Mouse (Mus musculus) kidney, postnatal 10 days (tissue): ENCODE data around the gene Prkar1a.

ENCODE experiments used
- DNase-seq: peaks from one replicate; pipeline ENCODE4 v3.0.0; 2021; ENCODE audit warnings: mixed read lengths

Gene Prkar1a

GRCm38 (mm10) chr11:109674542-109674941 is 25.3 kb downstream of the Prkar1a start:
- DNase-seq: no peak

DNA sequence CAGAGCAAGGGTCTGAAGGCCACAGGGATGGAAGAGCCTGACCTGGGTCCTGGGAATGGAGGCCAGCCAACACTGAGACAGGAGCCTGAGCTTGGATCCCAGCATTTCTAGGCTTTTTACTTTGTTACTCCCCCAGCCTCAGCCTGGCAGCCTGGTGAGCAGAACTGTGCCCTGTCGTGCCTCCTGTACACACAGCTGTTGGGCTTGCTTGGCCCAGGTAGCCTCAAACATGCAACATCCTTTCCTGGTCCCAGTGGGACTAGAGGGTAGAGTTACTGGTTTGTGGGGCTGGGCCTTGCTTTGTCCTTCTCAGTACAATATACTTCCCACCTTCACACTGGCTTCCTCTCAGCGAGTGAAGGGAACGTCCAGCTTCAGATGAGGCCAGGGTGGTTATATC is 26.0 kb downstream of the Prkar1a start:
- no peak for DNase-seq

- DNase-seq: no peak
Observed at GRCm38 (mm10) chr11:109675771-109676170, 26.6 kb downstream of the Prkar1a start.

GRCm38 (mm10) chr11:109676621-109677373 is 27.6 kb downstream of the Prkar1a start:
- DNase-seq: no peak

GRCm38 (mm10) chr11:109678291-109678690 is 29.1 kb downstream of the Prkar1a start:
- no peak for DNase-seq

DNA sequence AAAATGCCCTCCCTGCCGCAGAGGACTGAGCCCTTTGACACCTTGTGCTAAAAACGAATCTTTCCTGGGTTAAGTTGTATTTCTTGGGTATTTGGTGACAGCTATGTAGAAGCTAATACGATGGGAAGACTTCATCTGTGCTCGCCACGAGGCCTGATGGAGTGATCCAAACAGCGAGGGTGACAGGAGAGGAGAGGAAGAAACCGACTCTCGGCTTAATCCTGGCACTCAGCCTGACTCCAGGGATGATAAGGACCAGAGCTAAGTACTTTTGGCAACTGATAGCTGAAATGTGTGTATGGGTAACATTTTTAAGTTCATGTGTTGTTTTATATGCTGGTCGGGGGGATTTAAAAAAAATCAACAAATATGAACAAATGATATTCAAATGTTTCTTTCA is 31.7 kb downstream of the Prkar1a start:
- no peak for DNase-seq

- no peak for DNase-seq
Observed at GRCm38 (mm10) chr11:109681556-109681955, 32.4 kb downstream of the Prkar1a start.

GRCm38 (mm10) chr11:109682221-109682620 is 33.0 kb downstream of the Prkar1a start:
- DNase-seq: no peak

GRCm38 (mm10) chr11:109689539-109689938 is 40.3 kb downstream of the Prkar1a start:
- DNase-seq: no peak

- DNase-seq: no peak
Observed at GRCm38 (mm10) chr11:109692737-109693136, 43.5 kb downstream of the Prkar1a start.

GRCm38 (mm10) chr11:109696519-109696918 is 47.3 kb downstream of the Prkar1a start:
- DNase-seq: no peak

GRCm38 (mm10) chr11:109697089-109697643 is 48.0 kb downstream of the Prkar1a start:
- no peak for DNase-seq

- no peak for DNase-seq
Observed at GRCm38 (mm10) chr11:109698740-109699139, 49.5 kb downstream of the Prkar1a start.

DNA sequence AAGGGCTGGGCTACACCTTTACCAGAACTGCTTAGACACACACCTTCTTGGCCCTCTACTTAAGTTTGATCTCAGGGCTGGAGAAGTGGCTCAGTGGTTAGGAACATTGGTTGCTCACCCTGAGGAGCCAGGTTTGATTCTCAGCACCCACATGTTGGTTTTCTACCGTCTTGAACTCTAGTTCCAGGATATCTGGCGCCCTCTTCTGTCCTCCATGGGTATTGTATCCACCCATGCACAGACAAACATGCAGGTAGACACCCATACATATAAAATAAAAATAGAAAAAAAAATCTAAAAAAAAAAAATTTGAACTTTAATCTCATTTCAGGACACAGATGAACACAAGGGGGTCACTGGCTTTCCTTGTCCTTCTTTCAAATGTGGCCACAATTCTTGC is 50.6 kb downstream of the Prkar1a start:
- DNase-seq: no peak

- peak; percentile 82 for DNase-seq
Observed at GRCm38 (mm10) chr11:109700761-109701160, 51.6 kb downstream of the Prkar1a start.

GRCm38 (mm10) chr11:109702031-109702815 is 53.0 kb downstream of the Prkar1a start:
- DNase-seq: no peak

DNA sequence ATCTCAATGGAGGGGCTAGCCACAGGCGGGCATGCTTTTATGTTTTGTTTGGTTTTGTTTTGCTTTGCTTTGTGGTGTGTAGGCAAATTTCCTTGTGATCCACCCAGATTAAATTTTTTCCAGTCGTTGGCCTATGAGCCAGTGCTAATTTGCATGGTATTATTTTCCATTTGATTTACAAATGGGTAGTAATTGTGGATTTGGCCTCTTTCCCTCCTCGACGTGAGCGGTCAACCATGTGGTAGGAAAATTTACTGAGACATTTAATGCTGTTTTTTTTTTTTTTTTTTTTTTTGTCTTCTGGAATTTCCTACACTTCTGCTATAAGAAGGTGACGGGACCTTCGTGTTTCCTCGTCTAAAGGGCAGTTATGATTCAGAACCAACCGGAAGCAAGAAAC is 54.6 kb downstream of the Prkar1a start:
- no peak for DNase-seq

DNA sequence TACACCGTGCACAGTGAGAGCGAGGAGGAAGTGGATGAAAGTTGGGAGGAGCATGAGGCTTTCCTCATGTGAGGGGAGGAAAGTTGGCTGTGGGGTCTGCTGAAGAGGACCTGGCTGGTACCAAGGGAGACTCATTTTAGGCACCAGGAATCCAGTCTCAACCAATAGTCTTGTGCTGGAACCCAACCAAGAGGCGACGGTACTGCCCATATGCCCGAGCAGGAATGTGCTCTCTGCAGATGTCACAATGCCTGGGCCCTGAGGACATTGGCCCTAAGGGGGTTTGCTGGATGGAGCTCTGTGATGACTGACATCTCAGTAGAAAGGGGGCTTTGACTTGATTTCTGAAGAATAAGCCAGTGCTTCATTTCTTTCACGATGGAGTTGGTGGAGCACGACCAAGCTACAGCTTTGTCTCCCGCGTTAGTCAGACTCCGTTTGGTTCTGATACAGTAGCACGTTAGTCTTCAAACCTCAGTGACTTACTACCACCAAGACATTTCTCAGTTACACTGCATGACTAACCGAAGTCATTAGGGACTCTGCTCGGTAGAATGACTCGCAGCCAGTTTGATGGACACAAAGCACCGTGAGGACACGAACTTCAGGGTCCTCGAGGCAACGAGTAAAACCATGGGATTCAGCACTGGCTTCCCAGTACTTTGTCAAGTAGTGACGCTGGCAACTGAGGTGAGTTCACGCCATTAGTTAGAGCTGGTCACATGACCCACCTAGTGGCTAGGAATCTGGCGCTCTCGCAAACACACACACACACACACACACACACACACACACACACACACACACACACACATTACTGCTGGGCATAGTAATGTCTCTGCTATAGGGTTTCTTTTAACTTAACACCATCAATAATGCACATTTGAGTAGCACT is 55.4 kb downstream of the Prkar1a start:
- no peak for DNase-seq

- no peak for DNase-seq
Observed at GRCm38 (mm10) chr11:109705336-109706054, 56.3 kb downstream of the Prkar1a start.

- DNase-seq: no peak
Observed at GRCm38 (mm10) chr11:109706055-109706412, 56.8 kb downstream of the Prkar1a start.

DNA sequence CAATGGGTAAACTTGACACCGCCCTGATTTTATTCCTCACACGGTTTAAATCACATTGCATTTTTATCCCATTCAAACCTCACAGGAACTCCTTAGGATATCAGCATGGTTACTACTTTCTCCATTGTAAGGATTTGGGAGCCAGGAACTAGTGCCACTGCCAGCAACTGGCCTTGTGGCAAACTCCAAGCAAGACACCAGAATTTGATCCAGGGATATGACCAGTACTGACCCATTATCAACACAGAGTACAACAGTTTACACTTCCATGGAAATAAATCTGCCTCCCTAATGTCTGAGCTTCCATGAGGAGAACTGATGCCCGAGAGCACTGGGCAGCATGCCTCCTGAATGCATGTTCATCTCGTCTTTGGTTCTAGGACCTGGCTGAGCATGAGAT is 57.4 kb downstream of the Prkar1a start:
- no peak for DNase-seq

GRCm38 (mm10) chr11:109707442-109707841 is 58.2 kb downstream of the Prkar1a start:
- no peak for DNase-seq
